Mouse (Mus musculus): ENCODE results near the gene Nipbl. TPM values are rescaled to one million over a fixed set of nuclear protein-coding genes. Genes with fewer than 3 reads are reported as not detected.

Gene Nipbl
- polyA plus RNA-seq, 1 experiment, result 43.3 TPM

DNA sequence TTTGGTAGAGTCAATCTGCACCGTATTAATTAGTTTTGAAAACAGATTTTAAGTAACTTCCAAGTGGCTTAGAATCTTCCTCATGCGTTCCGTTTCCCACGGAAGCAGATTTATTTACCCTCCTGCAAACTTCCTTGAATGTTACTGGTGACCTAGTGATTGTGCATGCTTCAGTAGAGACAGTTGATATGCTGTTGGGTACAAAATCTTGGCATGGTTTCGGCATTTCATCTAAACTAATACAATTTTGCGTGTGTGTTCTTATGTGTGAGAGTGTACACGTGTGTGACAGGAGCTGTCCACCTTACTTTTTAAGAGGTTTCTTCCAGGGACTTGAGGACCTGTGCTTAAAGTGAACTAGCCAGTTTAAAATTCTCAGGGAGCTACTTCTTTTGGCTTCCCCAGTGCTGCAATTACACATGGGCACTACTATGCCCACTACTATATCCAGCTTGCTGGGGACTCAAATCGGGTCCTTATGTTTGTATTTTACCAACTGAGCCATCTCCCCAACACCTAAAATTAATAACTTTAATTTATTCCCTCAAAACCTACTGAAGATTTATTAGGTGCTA is 3.0 kb upstream of the Nipbl start:
- TF ChIP-seq POLR2A (IDR thresholded peaks at IDR 0.05; ENCODE audit: borderline replicate concordance, low read depth, low read length), result no peak
- TF ChIP-seq CTCF (IDR thresholded peaks at IDR 0.05; ENCODE audit: low read depth, low read length), result no peak
- peak overlapping the region; percentile 1; the same call in 1 of the 2 replicates for H3K4me3 ChIP-seq (ENCODE audit: insufficient read depth, low read length)

DNA sequence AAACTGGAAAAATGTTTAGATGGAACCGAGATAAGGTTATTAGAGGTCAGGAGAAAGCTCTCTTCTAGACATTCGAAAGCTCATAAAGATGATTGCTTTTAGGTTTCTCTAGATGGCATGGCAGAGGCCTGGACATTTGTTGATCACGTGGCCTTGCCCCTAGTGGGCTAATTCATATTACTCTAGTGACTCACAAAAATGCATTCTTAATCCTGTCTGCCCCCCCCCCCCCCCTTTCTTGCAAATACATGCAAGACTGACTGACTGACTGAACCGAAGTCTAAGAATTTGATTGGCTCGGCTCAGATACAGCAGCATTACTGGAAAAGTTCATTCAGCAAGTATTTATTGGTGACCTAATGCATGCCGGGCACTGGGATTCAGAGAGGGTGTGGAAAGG is 2.2 kb upstream of the Nipbl start:
- Histone ChIP-seq H3K4me1 (ENCODE audit: control insufficient read depth, insufficient read depth, low read length) (peaks cover 6% of the 10 kb centered on the region), H3K4me3 (ENCODE audit: insufficient read depth, low read length) (peak overlapping the region; percentile 85), H3K27ac (ENCODE audit: insufficient read depth, low read depth, low read length) (peak overlapping the region; percentile 74)
- TF ChIP-seq POLR2A (IDR thresholded peaks at IDR 0.05; ENCODE audit: borderline replicate concordance, low read depth, low read length) (no peak), CTCF (IDR thresholded peaks at IDR 0.05; ENCODE audit: low read depth, low read length) (no peak)

More for the DNA sequence above, 3.0 kb upstream of the Nipbl start:
- peaks cover 8% of the 10 kb centered on the region for H3K4me1 ChIP-seq (ENCODE audit: control insufficient read depth, insufficient read depth, low read length)
- H3K27ac ChIP-seq (ENCODE audit: insufficient read depth, low read depth, low read length), result no peak overlapping the region

DNA sequence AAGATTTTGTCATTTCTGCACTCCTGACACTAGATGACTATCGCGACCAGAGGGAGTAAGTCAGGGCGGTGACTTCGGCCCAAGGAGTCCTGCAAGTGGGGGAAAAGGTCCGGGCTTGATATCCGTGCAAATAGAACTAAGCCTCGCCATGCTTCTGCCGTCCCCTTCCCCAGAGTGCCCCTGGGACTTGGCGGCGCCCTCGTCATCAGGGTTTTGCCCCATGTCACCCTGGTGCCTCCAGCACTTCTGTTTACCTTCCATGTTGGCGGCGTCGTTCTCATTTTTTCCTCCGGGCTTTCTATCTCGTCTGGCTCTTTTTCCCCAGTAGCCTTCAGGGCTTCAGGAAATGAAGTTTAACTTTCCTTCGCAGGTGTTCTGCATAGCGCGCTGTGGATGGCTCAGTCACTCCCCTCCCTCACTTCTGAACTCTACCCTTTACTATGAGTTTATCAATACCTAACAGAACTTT is 1.7 kb upstream of the Nipbl start:
- Histone ChIP-seq H3K4me1 (ENCODE audit: control insufficient read depth, insufficient read depth, low read length) (peaks cover 6% of the 10 kb centered on the region), H3K27ac (ENCODE audit: insufficient read depth, low read depth, low read length) (peak overlapping the region; percentile 74), H3K4me3 (ENCODE audit: insufficient read depth, low read length) (peak overlapping the region; percentile 85)
- TF ChIP-seq POLR2A (IDR thresholded peaks at IDR 0.05; ENCODE audit: borderline replicate concordance, low read depth, low read length) (no peak), CTCF (IDR thresholded peaks at IDR 0.05; ENCODE audit: low read depth, low read length) (no peak)

DNA sequence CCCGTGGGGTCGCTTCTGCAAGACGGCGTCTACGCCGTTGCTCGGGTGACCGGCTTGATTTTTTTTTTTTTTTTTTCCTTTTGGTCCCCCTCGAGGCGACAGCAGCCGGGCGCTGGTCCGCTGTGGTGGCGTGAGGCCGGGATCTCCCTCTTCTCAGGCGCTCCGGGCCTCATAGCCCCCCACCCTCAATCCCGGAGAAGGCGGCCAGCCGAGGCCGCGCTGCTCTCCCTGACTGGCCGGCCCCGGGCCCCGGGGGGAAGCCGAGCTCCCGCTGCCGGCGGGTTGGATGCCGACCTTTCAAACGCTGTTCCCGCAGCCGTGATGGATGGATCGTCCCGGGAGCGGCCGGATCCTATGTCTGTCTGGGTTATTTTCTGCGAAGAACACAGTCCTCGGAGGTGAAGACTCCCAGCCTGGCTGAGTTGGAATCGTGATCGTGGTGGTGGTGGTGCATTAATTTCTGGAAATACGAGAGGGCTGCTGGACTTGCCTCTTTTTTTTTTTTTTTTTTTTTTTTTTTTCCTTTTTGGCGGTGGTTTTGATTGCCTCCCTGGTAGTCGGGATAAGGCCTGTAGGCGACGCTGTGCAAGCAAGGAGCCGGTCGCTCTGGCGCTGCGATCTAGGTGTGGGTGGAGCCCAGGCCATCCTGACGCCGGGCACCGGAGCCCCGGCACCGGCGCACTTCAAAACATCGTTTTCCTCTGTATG is 781 bp upstream of the Nipbl start:
- Histone ChIP-seq H3K4me3 (ENCODE audit: insufficient read depth, low read length) (peak overlapping the region; percentile 85), H3K4me1 (ENCODE audit: control insufficient read depth, insufficient read depth, low read length) (peaks cover 6% of the 10 kb centered on the region), H3K27ac (ENCODE audit: insufficient read depth, low read depth, low read length) (peak overlapping the region; percentile 79)
- TF ChIP-seq CTCF (IDR thresholded peaks at IDR 0.05; ENCODE audit: low read depth, low read length) (peak; percentile 54; the same call in 1 of the 2 replicates), POLR2A (IDR thresholded peaks at IDR 0.05; ENCODE audit: borderline replicate concordance, low read depth, low read length) (no peak)

DNA sequence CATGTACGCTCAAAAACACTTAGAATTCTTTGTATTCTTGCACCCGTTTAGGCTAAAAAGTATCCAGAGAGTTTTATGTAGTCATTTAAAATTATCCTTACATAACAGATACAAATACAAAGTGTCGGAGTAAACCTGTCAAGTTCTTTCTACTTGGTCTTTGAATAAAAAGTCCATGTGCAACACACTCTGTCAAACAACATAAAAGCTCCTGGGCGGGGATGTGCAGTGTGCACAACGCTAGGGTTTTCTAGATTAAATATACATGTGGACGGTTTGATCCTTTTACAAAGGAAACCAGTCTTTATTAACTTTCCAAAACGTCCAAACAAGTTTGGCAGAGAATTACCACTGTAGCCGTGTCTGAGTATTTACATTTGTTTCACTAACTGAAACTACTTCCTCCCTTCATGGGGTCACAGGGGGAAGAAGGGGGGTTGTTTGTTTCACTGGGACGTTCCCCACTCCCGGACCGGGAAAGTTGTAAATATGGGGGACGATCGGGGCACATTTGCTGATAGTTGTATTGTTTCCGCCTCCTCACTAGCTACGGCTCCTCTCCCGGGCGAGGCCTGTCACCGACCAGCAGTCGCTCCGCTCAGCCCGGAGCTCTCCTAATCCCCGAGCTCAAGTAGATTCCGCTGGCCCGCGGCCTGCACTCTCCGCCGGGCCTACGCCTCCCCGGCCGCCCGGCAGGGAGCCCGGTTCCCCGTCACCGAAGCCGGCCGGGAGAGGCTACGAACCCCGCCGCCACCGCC is 916 bp downstream of the Nipbl start:
- Histone ChIP-seq H3K4me1 (ENCODE audit: control insufficient read depth, insufficient read depth, low read length) (peaks cover 7% of the 10 kb centered on the region), H3K27ac (ENCODE audit: insufficient read depth, low read depth, low read length) (peak overlapping the region; percentile 96), H3K4me3 (ENCODE audit: insufficient read depth, low read length) (peak overlapping the region; percentile 85)
- no peak for TF ChIP-seq CTCF (IDR thresholded peaks at IDR 0.05; ENCODE audit: low read depth, low read length)
- TF ChIP-seq POLR2A (IDR thresholded peaks at IDR 0.05; ENCODE audit: borderline replicate concordance, low read depth, low read length), result no peak

DNA sequence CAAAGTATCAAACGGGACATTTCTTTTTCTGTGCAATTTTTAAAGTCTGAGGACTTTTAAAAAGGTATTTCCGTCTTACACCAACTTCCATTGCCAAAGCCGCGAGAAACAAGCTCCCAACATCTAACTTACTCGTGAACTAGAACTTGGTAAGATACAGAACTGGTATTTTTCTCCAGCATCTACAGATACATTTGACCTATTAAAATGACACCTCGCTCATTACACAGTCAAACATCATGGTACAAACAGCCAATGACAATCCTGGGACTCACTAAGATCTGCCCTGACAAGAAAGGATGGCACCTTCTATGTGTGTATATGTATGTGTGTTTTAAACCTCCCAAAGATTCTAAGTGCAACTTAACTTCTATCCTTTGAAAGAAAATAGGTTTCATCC is 1.5 kb downstream of the Nipbl start:
- Histone ChIP-seq H3K27ac (ENCODE audit: insufficient read depth, low read depth, low read length) (0 out of 2 replicates have a peak overlapping the region, but pooled peaks have one; percentile 21), H3K4me3 (ENCODE audit: insufficient read depth, low read length) (peak overlapping the region; percentile 85), H3K4me1 (ENCODE audit: control insufficient read depth, insufficient read depth, low read length) (peaks cover 7% of the 10 kb centered on the region)
- no peak for TF ChIP-seq POLR2A (IDR thresholded peaks at IDR 0.05; ENCODE audit: borderline replicate concordance, low read depth, low read length)
- no peak for TF ChIP-seq CTCF (IDR thresholded peaks at IDR 0.05; ENCODE audit: low read depth, low read length)

DNA sequence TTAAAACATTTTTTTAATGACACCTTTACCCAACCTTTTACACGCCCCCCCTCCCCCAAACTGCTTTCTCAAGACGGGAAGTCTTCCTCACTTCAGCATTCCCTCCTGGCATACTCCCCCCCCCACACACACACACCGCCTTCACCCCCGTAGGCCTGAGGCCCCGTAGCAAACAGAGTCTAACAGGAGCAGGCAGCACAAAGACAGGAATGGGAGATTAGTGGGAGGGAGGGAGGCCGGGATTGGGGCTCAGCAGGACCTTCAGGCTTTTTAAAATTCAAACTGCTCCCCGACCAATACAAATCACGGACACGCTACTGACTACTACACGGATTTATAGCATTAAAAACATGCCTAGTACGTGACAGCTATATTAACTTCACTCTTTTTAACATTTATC is 2.1 kb downstream of the Nipbl start:
- Histone ChIP-seq H3K4me3 (ENCODE audit: insufficient read depth, low read length) (peak overlapping the region; percentile 85), H3K27ac (ENCODE audit: insufficient read depth, low read depth, low read length) (peak overlapping the region; percentile 43; the same call in 1 of the 2 replicates), H3K4me1 (ENCODE audit: control insufficient read depth, insufficient read depth, low read length) (peaks cover 4% of the 10 kb centered on the region)
- TF ChIP-seq POLR2A (IDR thresholded peaks at IDR 0.05; ENCODE audit: borderline replicate concordance, low read depth, low read length) (no peak), CTCF (IDR thresholded peaks at IDR 0.05; ENCODE audit: low read depth, low read length) (no peak)

DNA sequence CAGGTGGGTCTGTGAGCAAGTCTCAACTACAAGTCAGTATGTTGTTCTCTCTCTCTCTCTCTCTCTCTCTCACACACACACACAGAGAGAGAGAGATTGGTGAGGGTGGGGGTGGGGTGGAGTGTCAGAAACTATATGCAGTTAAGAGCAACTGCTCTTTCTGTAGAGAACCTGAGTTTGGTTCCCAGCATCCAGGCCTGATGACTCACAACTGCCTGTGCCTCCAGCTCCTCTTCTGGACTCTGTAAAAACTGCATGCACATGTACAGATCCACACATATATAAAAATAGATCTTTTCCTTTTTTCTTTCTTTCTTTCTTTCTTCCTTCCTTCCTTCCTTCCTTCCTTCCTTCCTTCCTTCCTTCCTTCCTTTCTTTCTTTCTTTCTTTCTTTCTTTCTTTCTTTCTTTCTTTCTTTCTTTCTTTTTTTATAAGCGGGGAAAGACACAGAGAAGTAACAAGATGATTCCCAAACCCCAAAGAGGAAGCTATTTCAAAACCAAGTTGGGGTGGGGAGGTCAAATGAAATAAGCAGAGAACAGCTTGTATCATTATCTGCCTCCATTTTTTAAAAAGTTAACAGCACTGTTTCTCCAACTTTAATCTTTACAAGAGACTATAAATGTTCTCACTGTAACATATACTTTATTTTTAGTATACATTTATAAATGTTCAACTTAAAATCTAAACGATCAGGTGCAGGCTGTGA is 10.9 kb downstream of the Nipbl start:
- no peak for TF ChIP-seq CTCF (IDR thresholded peaks at IDR 0.05; ENCODE audit: low read depth, low read length)
- TF ChIP-seq POLR2A (IDR thresholded peaks at IDR 0.05; ENCODE audit: borderline replicate concordance, low read depth, low read length), result no peak
- peak overlapping the region; percentile 40 for H3K27ac ChIP-seq (ENCODE audit: insufficient read depth, low read depth, low read length)
- H3K4me3 ChIP-seq (ENCODE audit: insufficient read depth, low read length), result no peak overlapping the region; the same call in 1 of the 2 replicates
- peaks cover 9% of the 10 kb centered on the region for H3K4me1 ChIP-seq (ENCODE audit: control insufficient read depth, insufficient read depth, low read length)

DNA sequence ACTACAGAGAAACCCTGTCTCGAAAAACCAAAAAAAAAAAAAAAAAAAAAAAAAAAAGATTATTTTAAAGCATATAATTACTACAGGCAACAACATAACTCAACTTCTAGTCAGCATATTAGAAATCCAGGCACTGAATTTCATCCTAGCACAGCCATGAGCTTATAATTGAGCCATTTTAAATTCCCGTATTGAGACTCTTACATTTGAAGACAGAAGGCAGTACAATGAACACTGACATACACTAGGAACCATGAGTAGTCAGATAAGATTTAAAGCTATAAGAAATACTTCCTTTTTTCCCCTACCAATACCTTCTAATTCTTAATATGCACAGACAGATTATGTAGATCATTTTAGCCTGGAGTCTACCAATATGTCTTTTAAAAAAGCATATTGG is 11.7 kb downstream of the Nipbl start:
- H3K4me1 ChIP-seq (ENCODE audit: control insufficient read depth, insufficient read depth, low read length), result peaks cover 9% of the 10 kb centered on the region
- H3K27ac ChIP-seq (ENCODE audit: insufficient read depth, low read depth, low read length), result no peak overlapping the region
- no peak for TF ChIP-seq POLR2A (IDR thresholded peaks at IDR 0.05; ENCODE audit: borderline replicate concordance, low read depth, low read length)
- no peak overlapping the region for H3K4me3 ChIP-seq (ENCODE audit: insufficient read depth, low read length)
